Mouse (Mus musculus) limb, embryonic 10.5 days (tissue): ENCODE measurements around the gene Agap2. TPM values are rescaled to one million over a fixed set of nuclear protein-coding genes. Genes with fewer than 3 reads are reported as not detected.
A peak's percentile ranks its signal among the peaks of the same experiment; 100 is the strongest.

Experiments used
- DNase-seq: peaks from one replicate; pipeline ENCODE4 v3.0.0-alpha.2; 2017; ENCODE audit warnings: low spot score
- H3K27ac ChIP-seq: fragments of 300-500 bp; sonication (generic); 2 replicates; pipeline ENCODE4 v1.5.1; 2016; ENCODE audit warnings: mild to moderate bottlenecking
- H3K27me3 ChIP-seq: fragments of 300-500 bp; sonication (generic); 2 replicates; pipeline ENCODE4 v1.6.1; 2016; ENCODE audit warnings: low read depth, mild to moderate bottlenecking; ENCODE audit not compliant: poor library complexity, severe bottlenecking
- H3K36me3 ChIP-seq: fragments of 300-500 bp; sonication (generic); 2 replicates; pipeline ENCODE4 v1.6.1; 2016; ENCODE audit warnings: mild to moderate bottlenecking, moderate library complexity
- H3K4me1 ChIP-seq: fragments of 300-500 bp; sonication (generic); 2 replicates; pipeline ENCODE4 v1.6.1; 2016
- H3K4me3 ChIP-seq: fragments of 300-500 bp; sonication (generic); 2 replicates; pipeline ENCODE4 v1.5.1; 2016; ENCODE audit warnings: mild to moderate bottlenecking, moderate library complexity
- H3K9me3 ChIP-seq: fragments of 300-500 bp; sonication (generic); replicated peaks from 2 replicates; pipeline ENCODE4 v1.6.1; 2016; ENCODE audit warnings: mild to moderate bottlenecking
- WGBS: fragments of 180-500 bp; shearing (Covaris S2); methylation state at CpG from one replicate; pipeline ENCODE4 v1.1.7; 2016; 5-methylcytosine and 5-hydroxymethylcytosine counted together
- polyA plus RNA-seq: library from polyadenylated mRNA; unstranded; fragments of >200 nt; fragmentation: Nextera tagmentation; extraction: Ambion mirVana; gene quantifications from 2 replicates; pipeline ENCODE4 v1.2.1, GENCODE M21; 2016

Agap2 gene
- polyA plus RNA-seq, 1 experiment from 2014 or later = 0.03 TPM

DNA sequence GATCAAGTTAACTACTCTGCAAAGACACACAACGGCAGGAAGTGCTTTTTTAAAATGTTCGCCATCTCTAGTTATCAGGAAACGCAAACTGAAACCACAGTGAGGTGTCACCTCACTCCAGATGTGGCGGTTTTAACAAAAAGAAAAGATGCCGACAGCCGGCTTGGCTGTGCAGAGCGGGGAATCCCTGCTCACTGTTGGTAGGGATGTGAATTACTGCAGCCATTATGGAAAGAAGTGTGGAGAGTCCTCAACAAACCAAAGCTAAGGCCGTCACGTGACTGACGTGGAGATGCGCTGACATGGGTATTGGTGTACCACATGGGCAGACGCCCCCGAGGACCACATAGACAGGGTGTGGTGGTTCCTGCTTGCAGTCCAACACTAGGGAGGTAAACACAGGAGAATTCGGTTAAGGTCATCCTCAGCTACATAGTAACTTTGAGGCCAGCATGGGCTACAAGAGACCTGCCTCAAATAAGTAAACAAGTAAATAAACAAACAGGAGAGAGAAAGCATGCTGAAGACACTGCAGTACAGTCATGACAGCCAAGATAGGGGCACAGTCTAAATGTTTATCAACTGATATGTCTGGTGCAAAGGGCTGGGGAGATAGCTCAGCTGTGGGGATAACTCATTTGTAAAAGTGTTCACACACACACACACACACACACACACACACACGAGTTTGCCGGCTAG, 32.6 kb downstream of the Agap2 start:
- no peak overlapping the region for H3K4me3 ChIP-seq
- WGBS = 90% methylated on average over 16 of the region's 16 CpGs
- no peaks in the 10 kb centered on the region for H3K27me3 ChIP-seq
- DNase-seq = no peak
- no peak overlapping the region for H3K27ac ChIP-seq
- no peaks in the 10 kb centered on the region for H3K4me1 ChIP-seq
- H3K9me3 ChIP-seq = no peaks in the 10 kb centered on the region
- peaks cover 16% of the 10 kb centered on the region for H3K36me3 ChIP-seq

DNA sequence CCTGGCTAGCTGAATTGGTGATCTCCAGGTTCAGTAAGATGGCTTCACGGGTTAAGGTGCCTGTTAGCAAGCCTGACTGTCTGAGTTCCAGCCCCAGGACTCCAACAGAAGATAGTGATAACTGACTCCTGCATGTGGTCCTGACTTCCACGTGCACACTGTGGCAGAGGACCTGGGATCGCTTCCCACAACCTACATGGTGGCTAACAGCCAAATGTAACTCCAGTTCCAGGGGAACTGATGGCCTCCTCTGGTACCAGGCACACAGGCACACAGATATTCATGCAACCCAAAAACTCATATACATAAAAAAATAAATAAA, 33.1 kb downstream of the Agap2 start:
- H3K4me3 ChIP-seq = no peak overlapping the region
- H3K27ac ChIP-seq = no peak overlapping the region
- DNase-seq = no peak
- H3K27me3 ChIP-seq = no peaks in the 10 kb centered on the region
- no peaks in the 10 kb centered on the region for H3K4me1 ChIP-seq
- WGBS = 78% methylated on average over 3 of the region's 3 CpGs
- peaks cover 18% of the 10 kb centered on the region for H3K36me3 ChIP-seq
- no peaks in the 10 kb centered on the region for H3K9me3 ChIP-seq

DNA sequence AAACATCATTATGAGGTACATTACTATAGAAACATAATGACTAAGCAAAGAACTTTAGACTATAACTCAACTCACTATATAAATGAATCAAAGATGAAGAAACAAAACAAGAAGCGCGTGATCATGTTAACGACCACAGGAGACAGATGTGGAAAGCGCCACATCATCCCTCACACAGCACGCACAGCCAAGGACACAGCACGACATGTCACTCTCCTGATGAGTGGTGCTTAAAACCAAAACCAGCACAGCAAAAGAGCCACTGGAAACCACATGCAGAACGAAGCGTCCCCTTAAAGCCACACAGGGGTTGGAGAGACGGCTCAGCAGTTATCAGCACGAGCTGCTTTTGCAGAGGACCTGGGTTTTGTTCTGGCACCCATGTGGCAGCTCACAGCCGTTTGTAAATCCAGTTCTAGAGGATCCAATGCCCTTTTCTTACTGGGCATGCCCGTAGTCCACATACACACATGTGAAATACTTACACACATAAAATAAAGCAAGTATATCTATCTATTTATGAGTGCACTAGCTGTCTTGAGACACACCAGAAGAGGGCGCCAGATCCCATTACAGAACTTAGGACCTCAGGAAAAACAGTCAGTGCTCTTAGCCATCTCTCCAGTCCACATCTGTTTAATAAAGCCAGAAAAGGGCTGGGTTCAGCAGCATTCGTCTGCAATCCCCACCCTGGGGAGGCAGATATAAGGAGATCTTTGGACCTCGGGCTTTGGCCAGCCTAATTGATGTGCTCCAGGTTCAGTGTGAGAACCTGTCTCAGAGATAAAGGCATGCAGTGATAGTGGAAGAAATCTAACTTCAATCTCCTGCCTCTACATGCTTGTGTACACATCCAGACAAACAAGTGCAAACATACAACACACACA, 36.2 kb downstream of the Agap2 start:
- H3K9me3 ChIP-seq = no peaks in the 10 kb centered on the region
- peaks cover 25% of the 10 kb centered on the region for H3K36me3 ChIP-seq
- no peak overlapping the region for H3K27ac ChIP-seq
- H3K4me3 ChIP-seq = no peak overlapping the region
- 92% methylated on average over 15 of the region's 15 CpGs for WGBS
- no peaks in the 10 kb centered on the region for H3K4me1 ChIP-seq
- no peaks in the 10 kb centered on the region for H3K27me3 ChIP-seq
- DNase-seq = no peak

DNA sequence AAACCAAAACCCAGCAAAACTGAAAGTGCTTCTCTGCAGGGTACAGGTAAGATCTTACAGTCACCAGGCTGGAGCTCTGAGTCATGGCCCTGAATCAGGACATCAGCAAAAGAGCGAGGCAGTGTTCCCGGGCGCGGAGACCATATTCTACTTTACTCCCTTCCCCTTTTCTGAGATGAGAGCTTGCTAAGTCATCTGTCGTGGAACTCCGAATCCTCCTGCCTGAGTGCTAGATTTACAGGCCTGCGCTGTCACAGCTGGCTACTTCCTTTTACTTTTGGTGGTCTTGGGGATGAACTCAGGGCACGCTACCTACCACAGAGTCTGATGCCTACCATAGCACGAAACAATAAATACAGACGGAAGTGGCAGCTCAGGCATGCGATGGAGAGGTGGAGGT, 39.3 kb downstream of the Agap2 start:
- no peaks in the 10 kb centered on the region for H3K27me3 ChIP-seq
- no peaks in the 10 kb centered on the region for H3K9me3 ChIP-seq
- H3K4me1 ChIP-seq = no peaks in the 10 kb centered on the region
- DNase-seq = no peak
- no peak overlapping the region for H3K27ac ChIP-seq
- 92% methylated on average over 11 of the region's 11 CpGs for WGBS
- H3K36me3 ChIP-seq = peaks cover 53% of the 10 kb centered on the region
- no peak overlapping the region for H3K4me3 ChIP-seq

DNA sequence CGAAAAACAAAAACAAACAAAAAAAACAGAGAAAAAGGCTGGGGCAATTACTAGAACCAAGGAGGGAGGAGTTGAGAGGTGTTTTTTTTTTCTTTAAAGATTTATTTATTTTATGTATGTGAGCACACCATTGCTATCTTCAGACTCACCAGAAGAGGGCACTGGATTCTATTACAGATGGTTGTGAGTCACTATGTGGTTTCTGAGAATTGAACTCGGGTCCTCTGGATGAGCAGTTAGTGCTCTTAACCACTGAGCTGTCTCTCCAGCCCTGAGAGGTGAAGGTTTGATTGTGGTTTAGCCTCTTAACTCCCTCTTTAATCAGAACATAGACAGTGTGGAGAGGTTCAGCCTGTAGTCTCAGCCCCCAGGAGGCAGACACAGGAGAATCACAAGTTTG, 40.0 kb downstream of the Agap2 start:
- H3K4me3 ChIP-seq = no peak overlapping the region
- no peak for DNase-seq
- no peaks in the 10 kb centered on the region for H3K27me3 ChIP-seq
- H3K4me1 ChIP-seq = peaks cover 3% of the 10 kb centered on the region
- H3K36me3 ChIP-seq = peaks cover 55% of the 10 kb centered on the region
- H3K9me3 ChIP-seq = no peaks in the 10 kb centered on the region
- H3K27ac ChIP-seq = no peak overlapping the region
- WGBS = 87% methylated on average over 2 of the region's 2 CpGs

DNA sequence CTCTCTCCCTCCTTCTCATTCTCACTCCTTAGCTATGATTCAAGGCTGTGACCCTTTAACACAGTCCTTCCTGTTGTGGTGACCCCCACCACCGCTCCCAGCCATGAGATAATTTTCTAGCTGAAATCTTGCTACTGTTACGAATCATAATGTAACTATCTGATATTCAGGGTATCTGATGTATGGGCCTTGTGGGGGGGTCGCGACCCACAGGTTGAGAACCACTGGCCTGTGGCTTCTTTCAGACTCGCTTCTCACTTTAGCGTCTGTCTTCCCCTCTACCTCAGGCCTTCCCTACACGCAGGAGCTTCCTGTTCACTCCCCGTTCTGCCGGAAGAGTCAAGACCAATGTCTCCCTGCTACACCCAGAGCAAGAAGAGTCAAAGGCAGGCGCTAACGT, 43.4 kb downstream of the Agap2 start:
- Histone ChIP-seq H3K27ac (no peak overlapping the region), H3K27me3 (no peaks in the 10 kb centered on the region), H3K36me3 (peaks cover 44% of the 10 kb centered on the region), H3K9me3 (no peaks in the 10 kb centered on the region), H3K4me1 (peaks cover 24% of the 10 kb centered on the region), H3K4me3 (no peak overlapping the region)
- no peak for DNase-seq
- 92% methylated on average over 11 of the region's 11 CpGs for WGBS

DNA sequence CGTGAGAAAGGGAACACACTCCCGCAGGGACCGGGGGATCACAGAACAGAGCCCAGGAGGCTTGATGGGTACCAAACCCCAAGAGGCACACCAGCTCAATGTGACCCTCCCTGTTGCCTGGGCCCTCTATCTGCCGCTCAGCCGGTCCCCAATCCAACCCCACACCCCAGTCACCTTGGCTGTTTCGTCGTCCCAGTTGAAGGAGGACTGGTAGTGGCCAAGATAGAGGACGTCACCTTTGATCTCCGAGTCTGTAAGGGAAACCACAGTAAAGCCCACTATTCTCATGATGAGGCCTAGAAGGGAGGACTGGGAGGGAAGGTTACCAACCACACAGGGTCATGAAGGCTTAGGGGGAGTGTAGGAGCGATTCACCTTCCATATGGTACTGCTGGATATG, 44.1 kb downstream of the Agap2 start:
- no peak for DNase-seq
- H3K4me3 ChIP-seq = no peak overlapping the region
- no peaks in the 10 kb centered on the region for H3K9me3 ChIP-seq
- H3K4me1 ChIP-seq = peaks cover 25% of the 10 kb centered on the region
- peaks cover 44% of the 10 kb centered on the region for H3K36me3 ChIP-seq
- no peaks in the 10 kb centered on the region for H3K27me3 ChIP-seq
- H3K27ac ChIP-seq = no peak overlapping the region
- 94% methylated on average over 10 of the region's 10 CpGs for WGBS

DNA sequence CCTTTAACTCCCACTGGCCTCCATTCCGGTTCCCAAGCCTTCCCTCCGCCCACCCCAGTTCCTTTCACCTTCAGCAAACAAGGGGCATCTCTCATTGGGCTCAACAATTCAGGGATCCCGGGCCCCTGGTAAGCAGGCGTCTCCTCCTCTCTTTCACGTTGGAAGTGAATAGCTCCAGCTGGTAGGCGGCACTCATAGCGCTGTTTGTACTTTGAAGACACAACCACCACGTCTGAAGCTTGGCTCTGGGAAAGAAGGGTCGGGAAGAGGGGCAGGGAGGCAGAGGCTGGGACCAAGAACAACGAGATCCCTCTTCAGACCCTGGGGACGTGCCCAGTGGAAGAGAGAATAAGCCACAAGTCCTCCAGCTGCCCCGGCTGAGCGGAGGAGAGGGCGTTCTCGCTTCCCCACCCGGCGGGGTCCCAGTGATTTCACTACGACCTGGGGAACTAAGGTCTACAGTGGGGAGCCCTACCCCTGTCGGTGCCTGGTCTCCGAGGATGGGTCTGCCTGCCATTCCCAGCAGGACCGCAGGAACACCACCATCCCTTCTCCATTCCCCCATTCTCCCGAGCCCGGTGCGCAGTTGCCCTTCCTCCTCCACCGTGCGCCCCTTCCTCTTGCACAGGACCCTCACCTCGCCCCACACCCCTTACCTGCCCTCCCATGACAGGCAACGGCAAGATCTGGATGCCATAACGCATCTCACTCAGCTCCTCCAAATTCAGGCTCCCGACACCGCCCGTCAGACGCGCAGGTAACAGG, 45.4 kb downstream of the Agap2 start:
- 5% methylated on average over 34 of the region's 34 CpGs for WGBS
- H3K27ac ChIP-seq = peak overlapping the region; percentile 79
- peak overlapping the region; percentile 86 for H3K4me3 ChIP-seq
- H3K36me3 ChIP-seq = peaks cover 40% of the 10 kb centered on the region
- peaks cover 25% of the 10 kb centered on the region for H3K4me1 ChIP-seq
- DNase-seq = no peak
- H3K27me3 ChIP-seq = no peaks in the 10 kb centered on the region
- no peaks in the 10 kb centered on the region for H3K9me3 ChIP-seq

DNA sequence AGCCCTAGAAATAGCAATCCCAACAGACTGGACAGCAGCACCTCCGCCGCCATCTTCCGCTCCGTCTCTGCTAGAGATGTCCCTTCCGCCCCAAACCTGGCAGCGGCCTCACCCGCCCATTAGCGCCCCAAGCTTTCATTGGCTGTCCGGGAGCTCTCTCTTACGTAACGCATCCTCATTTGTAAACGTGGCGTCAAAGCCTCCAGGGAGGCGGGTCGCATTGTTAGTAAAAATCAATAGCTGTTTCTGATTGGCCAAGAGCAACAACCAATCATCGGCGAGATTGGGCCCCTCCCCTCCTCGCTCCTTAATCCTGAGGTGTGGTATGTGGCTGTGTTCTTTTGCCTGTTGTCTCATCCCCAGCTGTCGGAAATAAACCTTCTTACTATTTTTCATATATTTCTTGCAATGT, 46.0 kb downstream of the Agap2 start, which contains the start of gene Os9:
TSS of gene Os9 (minus strand) at position 66 of the 412 bp plus-strand sequence.
- H3K4me1 ChIP-seq = peaks cover 25% of the 10 kb centered on the region
- peak within 1 kb of the TSS; percentile 86 for H3K4me3 ChIP-seq
- peak within 1 kb of the TSS; percentile 79 for H3K27ac ChIP-seq
- no peaks in the 10 kb centered on the region for H3K9me3 ChIP-seq
- H3K36me3 ChIP-seq = peaks cover 34% of the 10 kb centered on the region
- H3K27me3 ChIP-seq = no peaks in the 10 kb centered on the region
- peak; percentile 94 for DNase-seq
- WGBS = under 1% methylated on average over 19 of the region's 19 CpGs

DNA sequence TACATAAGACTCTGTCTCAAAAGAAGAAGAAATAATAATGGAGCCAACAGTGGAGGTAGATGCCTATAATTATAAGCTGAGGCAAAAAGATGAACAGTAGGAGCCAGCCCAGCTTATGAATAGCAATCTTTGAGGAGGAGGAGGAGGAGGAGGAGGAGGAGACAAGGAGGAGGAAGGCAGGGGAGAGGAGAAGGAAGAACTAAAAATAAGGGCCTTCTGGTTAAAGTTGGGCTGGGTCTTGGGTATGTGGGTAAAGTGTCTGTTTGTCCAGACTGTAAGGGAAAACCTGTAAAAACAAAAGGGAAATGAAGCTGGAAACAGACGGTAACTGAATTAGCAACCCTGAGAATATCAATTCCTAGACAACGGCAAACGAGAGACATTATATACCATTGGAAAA, 46.9 kb downstream of the Agap2 start:
- no peaks in the 10 kb centered on the region for H3K27me3 ChIP-seq
- 90% methylated on average over 3 of the region's 3 CpGs for WGBS
- no peak overlapping the region for H3K27ac ChIP-seq
- DNase-seq = no peak
- no peak overlapping the region for H3K4me3 ChIP-seq
- peaks cover 25% of the 10 kb centered on the region for H3K4me1 ChIP-seq
- H3K36me3 ChIP-seq = peaks cover 25% of the 10 kb centered on the region
- no peaks in the 10 kb centered on the region for H3K9me3 ChIP-seq

DNA sequence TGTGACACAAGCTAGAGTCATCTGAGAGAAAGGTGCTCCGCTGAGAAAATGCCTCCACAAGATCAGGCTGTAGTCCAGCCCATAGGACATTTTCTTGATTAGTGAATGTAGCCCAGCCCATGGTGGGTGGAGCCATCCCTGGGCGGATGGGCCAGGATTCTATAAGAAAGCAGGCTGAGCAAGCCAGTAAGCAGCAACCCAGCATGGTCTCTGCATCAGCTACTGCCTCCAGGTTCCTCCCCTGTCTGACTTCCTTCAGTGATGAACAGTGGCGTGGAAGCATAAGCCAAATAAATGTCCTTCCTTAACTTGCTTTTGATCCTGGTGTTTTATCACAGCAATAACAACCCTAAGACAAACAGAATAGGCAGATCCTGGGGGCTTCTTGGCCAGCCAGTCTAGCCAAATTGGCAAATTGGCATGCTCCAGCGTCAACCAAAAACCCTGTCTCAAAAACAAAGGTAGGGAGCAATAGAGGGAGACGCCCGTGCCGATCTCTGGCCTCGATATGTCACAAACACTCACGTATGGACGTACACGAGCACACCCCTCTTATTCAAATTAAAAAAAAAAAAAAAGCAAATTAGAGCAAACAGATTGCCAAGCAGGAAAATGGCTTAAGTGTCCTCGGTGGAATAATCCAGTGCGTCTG, 47.8 kb downstream of the Agap2 start:
- DNase-seq = peak; percentile 52
- peaks cover 17% of the 10 kb centered on the region for H3K36me3 ChIP-seq
- peaks cover 25% of the 10 kb centered on the region for H3K4me1 ChIP-seq
- no peaks in the 10 kb centered on the region for H3K27me3 ChIP-seq
- no peaks in the 10 kb centered on the region for H3K9me3 ChIP-seq
- H3K27ac ChIP-seq = peak overlapping the region; percentile 50
- peak overlapping the region; percentile 44 for H3K4me3 ChIP-seq
- 15% methylated on average over 13 of the region's 13 CpGs for WGBS

DNA sequence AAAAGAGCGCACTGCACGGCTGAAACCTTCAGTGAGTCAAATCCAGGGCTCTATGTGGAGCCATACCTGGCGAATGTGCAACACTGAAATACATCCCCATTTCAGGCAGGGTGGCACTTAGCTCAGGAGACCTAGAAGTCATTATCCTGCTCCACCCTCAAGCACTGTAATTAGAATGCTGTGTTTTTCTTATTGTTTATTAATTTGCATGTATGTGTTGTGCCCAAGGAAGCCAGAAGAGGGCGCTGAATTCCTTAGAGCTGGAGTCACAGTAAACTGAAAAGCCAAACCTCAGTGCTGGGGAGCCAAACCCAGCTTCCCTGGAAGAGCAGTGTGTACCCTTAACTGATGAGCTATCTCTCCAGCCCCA, 48.3 kb downstream of the Agap2 start:
- peak overlapping the region; percentile 44 for H3K4me3 ChIP-seq
- no peak overlapping the region; the same call in none of the 2 replicates for H3K27ac ChIP-seq
- H3K36me3 ChIP-seq = peaks cover 12% of the 10 kb centered on the region
- 12% methylated on average over 4 of the region's 4 CpGs for WGBS
- H3K27me3 ChIP-seq = no peaks in the 10 kb centered on the region
- H3K4me1 ChIP-seq = peaks cover 25% of the 10 kb centered on the region
- no peaks in the 10 kb centered on the region for H3K9me3 ChIP-seq
- peak; percentile 72 for DNase-seq
